Mouse (Mus musculus) adrenal gland (tissue): ENCODE measurements around the gene Uspl1.

Experiments
- intact Hi-C: fragments of 180-260 bp; cut with DNase I; formaldehyde crosslinking; loops from one replicate; pipeline ENCODE4 v1.15.1; 2025

Gene Uspl1

DNA sequence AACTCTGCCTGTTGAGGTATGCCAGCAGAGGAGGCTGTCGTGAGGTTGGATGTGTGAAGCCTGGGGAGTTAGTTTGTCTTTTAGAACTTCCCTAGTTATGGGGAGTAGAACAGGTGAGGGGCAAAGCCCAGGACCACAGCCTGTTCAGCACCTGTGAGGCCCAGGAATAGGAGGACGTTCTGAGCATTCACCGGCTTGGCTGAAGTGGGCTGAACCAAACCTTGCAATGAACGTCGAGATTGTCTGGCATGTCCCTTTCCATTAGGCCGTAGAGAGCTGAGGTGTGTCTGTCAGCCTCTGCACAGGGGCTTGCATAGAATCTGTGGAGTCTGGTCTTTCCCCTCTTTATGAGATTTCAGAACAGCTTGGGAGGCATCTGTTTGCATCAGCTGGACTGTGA is 23.5 kb downstream of the Uspl1 start:
- intact Hi-C loops = no loop called here

- intact Hi-C loops = no loop called here
These were observed 24.6 kb downstream of the Uspl1 start for GRCm38 (mm10) chr5:149208776-149209175.

GRCm38 (mm10) chr5:149209328-149209727 is 25.2 kb downstream of the Uspl1 start:
- intact Hi-C loops = no loop called here

DNA sequence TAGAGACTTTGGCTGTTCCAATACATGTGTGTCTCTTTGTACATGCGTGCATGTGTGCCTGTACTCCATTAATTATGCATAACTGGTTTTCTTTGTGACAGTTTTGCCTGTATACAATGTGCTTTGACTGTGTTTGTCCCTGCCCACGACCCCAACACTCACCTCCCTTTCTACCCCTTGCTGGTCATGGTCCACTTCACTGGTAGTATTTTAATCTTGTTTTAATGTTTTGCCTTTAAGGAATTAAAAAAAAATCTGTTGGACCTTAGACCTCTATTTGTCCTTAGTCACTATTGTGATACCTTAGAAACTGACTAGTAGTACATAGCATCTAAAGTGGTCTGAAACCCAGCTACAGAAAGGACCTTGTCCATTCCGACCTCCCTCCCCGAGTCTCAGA is 26.9 kb downstream of the Uspl1 start:
- intact Hi-C loops = no loop called here

- intact Hi-C loops = no loop called here
These were observed 28.7 kb downstream of the Uspl1 start for GRCm38 (mm10) chr5:149212806-149213205.

DNA sequence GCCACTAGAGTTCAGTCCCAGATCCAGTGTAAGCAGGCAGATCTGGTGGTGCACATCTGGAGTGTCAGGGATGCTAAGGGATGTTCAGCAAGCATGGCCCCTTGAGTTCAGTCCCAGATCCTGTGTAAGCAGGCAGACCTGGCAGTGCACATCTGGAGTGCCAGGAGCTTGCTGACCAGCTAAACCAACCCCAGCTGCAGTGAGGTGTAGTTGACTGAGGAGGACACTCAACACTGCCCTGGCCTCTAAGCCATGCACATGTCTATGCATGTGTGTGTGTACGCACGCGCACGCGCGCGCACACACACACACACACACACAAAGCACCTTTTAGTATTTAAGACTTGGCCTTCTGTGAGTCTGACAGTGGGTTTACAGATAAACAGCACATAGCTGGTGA is 31.4 kb downstream of the Uspl1 start:
- intact Hi-C loops = no loop called here

DNA sequence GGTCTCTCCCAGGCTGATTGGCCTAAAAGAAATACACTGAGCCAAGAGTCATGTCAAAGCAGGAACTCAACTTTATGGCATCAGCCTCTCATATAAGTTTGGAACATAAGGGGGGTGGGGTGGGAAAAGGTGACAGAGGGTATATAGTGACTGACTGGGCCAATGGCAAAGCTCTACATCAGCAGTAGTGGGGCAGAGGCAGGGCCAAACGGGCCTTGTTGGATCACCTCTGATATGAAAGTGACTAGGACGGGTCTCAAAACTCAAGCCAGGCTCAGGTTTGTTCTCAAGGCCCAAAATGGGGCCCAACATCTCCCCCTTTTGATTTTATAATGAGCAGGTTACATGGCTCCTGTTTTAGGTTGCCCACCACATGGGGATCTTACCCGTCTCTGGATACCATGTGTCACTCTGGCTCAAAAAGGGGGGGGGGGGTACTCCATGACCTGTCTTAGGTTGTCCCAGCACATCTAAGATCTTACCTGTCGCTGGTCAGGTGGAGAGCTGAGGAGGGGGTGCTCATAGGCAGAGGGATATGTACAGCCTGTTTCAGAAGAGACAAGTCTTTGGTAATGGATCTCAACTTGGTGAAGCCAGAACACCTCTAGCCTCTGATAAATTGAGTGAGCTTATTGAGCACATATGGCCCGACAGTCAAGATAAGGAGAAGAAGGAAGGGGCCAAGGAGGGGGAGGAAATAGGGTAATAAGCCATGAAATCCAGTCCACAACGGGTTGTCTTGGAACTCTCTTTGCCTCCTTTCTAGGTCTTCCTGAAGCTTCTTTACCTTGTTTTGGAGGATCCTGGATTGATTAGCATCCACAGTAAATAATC is 33.6 kb downstream of the Uspl1 start:
- intact Hi-C loops = no loop called here

DNA sequence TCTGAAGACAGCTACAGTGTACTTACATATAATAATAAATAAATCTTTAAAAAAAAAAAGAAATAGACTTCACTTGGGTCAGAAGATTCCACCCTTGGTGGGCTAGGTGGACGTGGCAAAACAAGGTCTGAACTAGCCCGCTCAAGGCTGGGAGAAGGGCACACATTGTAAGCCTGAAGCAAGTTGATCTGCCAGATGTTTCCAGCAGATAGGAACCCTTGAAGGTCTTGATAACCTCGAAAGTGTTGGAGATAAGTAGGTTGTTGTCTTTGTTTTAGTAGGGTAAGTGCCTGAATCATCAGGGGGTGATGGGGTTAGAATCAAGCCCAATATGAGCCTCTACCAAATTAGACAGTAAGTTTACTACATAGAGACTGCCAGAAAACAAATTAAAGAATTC is 35.3 kb downstream of the Uspl1 start:
- intact Hi-C loops = no loop called here

- intact Hi-C loops = no loop called here
These were observed 37.2 kb downstream of the Uspl1 start for GRCm38 (mm10) chr5:149221355-149221754.

DNA sequence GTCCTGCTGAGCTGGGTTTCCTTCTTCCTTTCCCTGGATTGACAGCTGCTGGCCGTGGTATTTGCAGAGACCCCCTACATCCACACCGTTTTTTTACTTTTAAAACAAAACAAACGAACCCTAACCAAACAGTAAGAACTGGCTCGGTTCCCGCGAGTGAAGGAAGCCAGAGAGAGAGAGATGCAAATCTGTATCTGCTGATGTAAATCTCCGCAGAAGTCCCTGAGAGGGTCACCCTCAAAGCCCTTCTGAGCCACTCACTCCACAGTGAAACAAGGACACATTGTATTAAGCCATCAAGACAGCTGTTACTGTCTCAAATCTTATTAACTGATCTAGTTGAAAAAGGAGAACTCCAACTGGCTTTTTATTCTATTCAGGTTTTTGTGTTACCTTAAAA is 40.5 kb downstream of the Uspl1 start:
- intact Hi-C loops = loop anchor here (5.0 kb wide), 1 partner anchor 37 kb away; no protein-coding TSS in a partner anchor

- intact Hi-C loops = loop anchor here (5.0 kb wide), 1 partner anchor 42 kb away; no protein-coding TSS in a partner anchor
These were observed 44.8 kb downstream of the Uspl1 start for GRCm38 (mm10) chr5:149228700-149229618.

GRCm38 (mm10) chr5:149229619-149230339 is 45.6 kb downstream of the Uspl1 start:
- intact Hi-C loops = loop anchor here (5.0 kb wide), 1 partner anchor 42 kb away; no protein-coding TSS in a partner anchor

DNA sequence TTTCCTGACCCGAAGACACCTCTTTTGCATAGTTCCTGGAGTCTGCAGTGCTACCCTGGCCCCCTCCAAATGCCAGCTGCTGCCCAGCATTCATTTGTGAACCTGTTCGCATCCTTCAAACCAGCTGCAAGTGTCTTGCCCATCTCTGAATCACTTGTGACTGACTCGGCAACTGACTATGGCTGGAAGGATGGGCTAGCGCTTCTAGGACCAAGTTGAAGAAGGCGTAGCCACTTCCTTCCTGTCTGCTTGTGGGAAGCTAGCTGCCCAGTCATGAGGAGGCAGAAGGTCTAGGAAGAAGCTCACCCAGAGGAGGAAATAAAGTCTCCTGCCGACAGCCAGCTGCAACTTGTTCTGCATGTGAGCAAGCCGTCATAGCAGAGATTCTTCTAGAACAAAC is 50.9 kb downstream of the Uspl1 start:
- intact Hi-C loops = no loop called here

DNA sequence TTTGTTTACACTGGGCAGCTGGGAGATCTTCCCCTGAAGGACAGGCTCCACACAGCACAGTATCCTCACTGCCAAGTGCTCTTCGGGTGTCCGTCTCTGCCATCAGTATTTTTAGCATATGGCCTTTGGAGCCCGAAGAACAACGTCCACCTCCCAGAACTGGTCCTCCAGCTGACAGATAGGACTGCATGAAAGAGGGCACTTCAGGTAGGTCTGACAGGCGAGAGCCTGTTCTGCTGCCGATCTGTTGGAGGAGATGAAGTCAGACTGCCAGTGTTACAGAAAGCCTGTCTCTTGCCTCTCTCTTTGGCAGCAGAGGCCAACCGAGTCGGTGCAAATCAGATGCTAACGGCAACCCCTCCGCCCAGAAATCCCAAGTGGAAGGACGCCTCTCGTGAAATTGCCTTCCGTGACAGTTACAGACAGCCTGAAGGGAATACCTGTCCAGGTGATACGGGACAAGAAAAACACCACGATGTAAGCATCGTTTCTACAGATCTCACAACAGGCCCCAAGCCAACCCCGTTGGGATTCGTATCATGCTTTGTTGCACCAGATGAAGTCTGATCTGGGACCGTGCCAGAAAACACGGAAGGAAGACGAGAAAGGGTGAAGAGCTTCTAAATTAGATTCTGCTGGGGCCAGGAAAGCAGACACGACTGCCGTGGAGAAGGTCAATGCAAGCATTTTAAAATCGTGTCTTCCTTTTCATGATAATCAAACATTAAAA is 53.2 kb downstream of the Uspl1 start:
- intact Hi-C loops = no loop called here

DNA sequence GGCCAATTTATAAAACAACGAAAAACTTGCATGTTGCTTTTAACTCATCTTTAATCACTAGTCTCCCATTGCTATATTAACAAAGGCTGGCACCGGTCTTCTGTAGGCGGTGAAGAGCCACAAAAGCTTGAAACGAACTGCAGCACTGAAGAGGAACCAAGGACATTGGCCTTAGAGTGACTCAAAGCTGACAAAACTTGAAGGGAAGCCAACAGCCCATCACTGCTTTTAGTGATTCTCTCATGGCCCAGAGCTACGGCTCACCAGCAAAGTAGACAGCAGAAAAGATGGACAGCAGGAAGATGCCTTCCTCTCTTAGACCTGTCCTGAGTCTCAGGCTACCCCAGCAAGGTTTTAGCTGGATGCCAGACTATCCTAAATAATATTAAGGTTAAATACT is 58.3 kb downstream of the Uspl1 start:
- intact Hi-C loops = no loop called here

DNA sequence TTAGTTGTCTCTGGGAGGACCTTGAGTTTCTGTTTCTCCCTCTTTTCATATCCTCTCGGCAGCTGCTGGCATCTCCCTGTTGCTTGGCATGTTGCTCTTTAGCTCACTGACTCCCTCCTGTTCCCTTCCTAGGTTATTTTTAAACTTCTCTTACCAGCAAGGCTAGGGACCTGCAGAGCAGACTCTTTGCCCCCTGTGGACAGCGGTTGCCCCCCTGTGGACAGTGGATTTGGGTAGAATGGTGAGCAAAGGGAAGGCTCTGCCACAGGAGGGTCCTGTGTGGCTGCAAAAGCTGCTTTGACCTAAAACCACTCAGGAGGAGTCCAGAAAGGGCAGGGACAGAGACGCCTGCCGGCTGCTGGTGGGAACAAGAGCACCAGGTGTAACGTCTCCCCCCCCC is 58.9 kb downstream of the Uspl1 start:
- intact Hi-C loops = no loop called here

DNA sequence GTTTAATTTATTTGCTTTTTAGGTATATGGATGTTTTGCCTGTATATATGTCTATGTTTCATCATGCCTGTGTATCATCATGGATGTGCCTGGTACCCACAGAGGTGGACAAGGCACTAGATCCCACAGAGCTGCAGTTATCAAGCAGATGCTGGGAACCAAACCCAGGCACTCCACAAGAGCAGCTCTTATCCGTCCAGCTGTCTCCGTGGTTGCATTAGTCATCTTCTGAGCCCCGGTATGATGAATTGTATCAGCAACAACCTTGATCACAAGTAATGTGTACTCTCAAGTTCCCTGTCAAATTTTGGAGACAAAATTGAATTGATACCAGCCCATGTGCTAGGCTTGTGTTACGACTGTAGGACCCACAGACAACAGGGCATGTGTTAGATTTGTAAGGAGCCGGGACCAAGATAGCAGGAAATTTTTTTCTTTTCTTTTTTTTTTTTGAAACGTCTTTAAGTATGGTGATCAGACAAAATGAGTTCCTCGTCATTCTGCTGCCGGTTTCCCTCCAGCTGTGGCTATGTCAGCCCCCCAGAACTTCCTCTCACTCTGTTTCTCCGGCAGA is 61.3 kb downstream of the Uspl1 start:
- intact Hi-C loops = no loop called here

GRCm38 (mm10) chr5:149245965-149246470 is 61.9 kb downstream of the Uspl1 start:
- intact Hi-C loops = no loop called here

GRCm38 (mm10) chr5:149247047-149247904 is 63.1 kb downstream of the Uspl1 start:
- intact Hi-C loops = no loop called here
